Mouse (Mus musculus) thymus, postnatal 4 days (tissue): ENCODE data around the gene Slk.

Experiments
- DNase-seq: peaks from one replicate; pipeline ENCODE4 v3.0.0; 2021

The Slk gene

GRCm38 (mm10) chr19:47579225-47579787, at the start of gene Slk:
Gene Slk, plus strand, starts transcription at chr19:47579678.
- DNase-seq: peak; percentile 89

GRCm38 (mm10) chr19:47531309-47531708, 48.2 kb upstream of the Slk start:
- DNase-seq: peak; percentile 47

- DNase-seq: peak; percentile 59
Observed at GRCm38 (mm10) chr19:47532449-47532848, 47.0 kb upstream of the Slk start.

GRCm38 (mm10) chr19:47534131-47534530, 45.3 kb upstream of the Slk start:
- no peak for DNase-seq

GRCm38 (mm10) chr19:47536521-47537299, 42.8 kb upstream of the Slk start:
- DNase-seq: peak; percentile 100

- peak; percentile 44 for DNase-seq
Observed at GRCm38 (mm10) chr19:47537300-47537792, 42.1 kb upstream of the Slk start, which contains the start of gene Stn1. Gene Stn1, minus strand, starts transcription at chr19:47537507.

GRCm38 (mm10) chr19:47537879-47538278, 41.6 kb upstream of the Slk start:
- no peak for DNase-seq

GRCm38 (mm10) chr19:47538801-47539200, 40.7 kb upstream of the Slk start:
- peak; percentile 69 for DNase-seq

GRCm38 (mm10) chr19:47542441-47542840, 37.0 kb upstream of the Slk start:
- DNase-seq: no peak

- DNase-seq: no peak
Observed at GRCm38 (mm10) chr19:47545055-47545454, 34.4 kb upstream of the Slk start.

GRCm38 (mm10) chr19:47545528-47545927, 34.0 kb upstream of the Slk start:
- no peak for DNase-seq

GRCm38 (mm10) chr19:47548432-47549076, 30.9 kb upstream of the Slk start:
- no peak for DNase-seq

- no peak for DNase-seq
Observed at GRCm38 (mm10) chr19:47549174-47549573, 30.3 kb upstream of the Slk start.

GRCm38 (mm10) chr19:47549584-47549983, 29.9 kb upstream of the Slk start:
- DNase-seq: no peak

- DNase-seq: no peak
Observed at GRCm38 (mm10) chr19:47559145-47559544, 20.3 kb upstream of the Slk start.

GRCm38 (mm10) chr19:47559751-47560512, 19.5 kb upstream of the Slk start:
- no peak for DNase-seq

GRCm38 (mm10) chr19:47560544-47561161, 18.8 kb upstream of the Slk start:
- DNase-seq: no peak

GRCm38 (mm10) chr19:47561996-47562441, 17.5 kb upstream of the Slk start:
- no peak for DNase-seq

GRCm38 (mm10) chr19:47563715-47564114, 15.8 kb upstream of the Slk start:
- DNase-seq: no peak

- DNase-seq: no peak
Observed at GRCm38 (mm10) chr19:47565031-47565654, 14.3 kb upstream of the Slk start.

GRCm38 (mm10) chr19:47565994-47566393, 13.5 kb upstream of the Slk start:
- DNase-seq: no peak

- DNase-seq: no peak
Observed at GRCm38 (mm10) chr19:47570042-47570441, 9.4 kb upstream of the Slk start.
